ENCODE assay signal across 9 mouse cellular contexts in the genomic region with DNA sequence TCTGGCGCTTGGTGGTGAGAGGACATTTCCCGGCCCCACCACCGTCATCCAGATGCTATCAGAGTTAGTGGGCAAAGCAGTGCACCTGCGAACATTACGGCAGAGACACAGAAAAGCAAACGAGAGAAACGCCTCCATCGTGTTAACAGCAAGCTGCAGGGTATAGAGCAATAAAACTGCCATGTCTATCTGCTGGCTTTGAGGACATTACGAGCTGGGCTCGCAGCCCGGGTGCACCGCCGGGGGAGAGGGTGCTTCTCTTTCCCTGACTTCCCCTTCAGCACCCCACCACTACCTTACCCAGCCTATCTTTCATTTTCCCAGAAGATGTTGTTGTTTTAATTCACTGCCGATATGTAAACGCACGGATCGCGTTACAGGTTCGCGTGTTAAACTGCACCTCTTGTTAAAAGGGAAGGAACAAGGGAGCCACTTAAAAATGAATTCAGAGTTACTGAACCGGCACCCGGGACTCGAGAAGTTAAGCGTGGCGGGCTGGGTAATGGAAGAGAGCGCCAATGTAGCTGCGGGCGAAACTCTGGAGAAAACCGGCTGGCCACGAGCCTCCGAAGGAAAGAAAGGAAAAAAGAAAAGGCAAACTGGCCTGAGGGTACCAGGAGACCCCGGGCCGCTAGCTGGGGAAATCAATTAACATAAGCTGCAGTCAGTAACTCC. TPM values are rescaled to one million over a fixed set of nuclear protein-coding genes. Genes with fewer than 3 reads are reported as not detected.
DNase-seq lines count a peak whose midpoint lies in the region; ATAC-seq and TF ChIP-seq lines count a peak whose summit lies in the region.
"Had no signal": no experiment of that assay in that cellular context is flagged by ENCODE, and none has a peak within 500 bp of the region (broad histone marks: within the 10 kb centered on the region; RNA-seq: fewer than 3 reads in every experiment).

No protein-coding gene starts in this region.

- peaks cover 91% of the 10 kb centered on the region for H3K27me3 ChIP-seq in hindbrain, embryonic 11.5 days (ENCODE audit: control insufficient read depth, insufficient read depth, low read length)
- peaks cover 84% of the 10 kb centered on the region for H3K27me3 ChIP-seq in hindbrain, postnatal 0 days (ENCODE audit: insufficient read depth, low read length)
- H3K27me3 ChIP-seq in forebrain, embryonic 12.5 days, result peaks cover 90% of the 10 kb centered on the region
- H3K27me3 ChIP-seq in limb, embryonic 15.5 days, result peaks cover 92% of the 10 kb centered on the region

- H3K36me3 ChIP-seq in hindbrain, embryonic 11.5 days (ENCODE audit: control insufficient read depth, insufficient read depth, low read length), result no peaks in the 10 kb centered on the region
- H3K36me3 ChIP-seq in hindbrain, postnatal 0 days (ENCODE audit: insufficient read depth, low read length), result no peaks in the 10 kb centered on the region
- H3K36me3 ChIP-seq in forebrain, embryonic 12.5 days (replicated peaks), result no peaks in the 10 kb centered on the region
- H3K36me3 ChIP-seq in limb, embryonic 15.5 days, result no peaks in the 10 kb centered on the region

- intact Hi-C loops in gastrocnemius, postnatal 14 days (cut with DNase I; ENCODE audit: low total_unique reads), result no loop called here

- H3K4me2 ChIP-seq in hindbrain, embryonic 11.5 days (replicated peaks; ENCODE audit: low read depth, low read length), result peak overlapping the region; percentile 21; the same call in 1 of the 2 replicates
- H3K4me2 ChIP-seq in hindbrain, postnatal 0 days (ENCODE audit: low read depth, low read length), result no peak overlapping the region
- peak overlapping the region; percentile 41 for H3K4me2 ChIP-seq in forebrain, embryonic 12.5 days
- peak overlapping the region; percentile 32 for H3K4me2 ChIP-seq in limb, embryonic 15.5 days

- H3K9me3 ChIP-seq in hindbrain, embryonic 11.5 days (ENCODE audit: control insufficient read depth, low read length), result no peaks in the 10 kb centered on the region
- H3K9me3 ChIP-seq in hindbrain, postnatal 0 days (ENCODE audit: low read length), result no peaks in the 10 kb centered on the region
- no peaks in the 10 kb centered on the region for H3K9me3 ChIP-seq in forebrain, embryonic 12.5 days
- no peaks in the 10 kb centered on the region for H3K9me3 ChIP-seq in limb, embryonic 15.5 days

- ATAC-seq in hindbrain, embryonic 11.5 days (ENCODE audit: low FRiP score), result no peak
- ATAC-seq in hindbrain, postnatal 0 days, result no peak
- ATAC-seq in forebrain, embryonic 12.5 days (ENCODE audit: low FRiP score), result no peak
- ATAC-seq in limb, embryonic 15.5 days (ENCODE audit: insufficient number of reproducible peaks, low FRiP score, low TSS enrichment, low read depth), result no peak

- TF ChIP-seq POLR2A in bone marrow macrophage, adult 2 months (IDR thresholded peaks at IDR 0.05; ENCODE audit: borderline replicate concordance, low read depth, low read length), result no peak

- H3K27ac ChIP-seq in hindbrain, embryonic 11.5 days (ENCODE audit: low read depth, low read length), result no peak overlapping the region
- no peak overlapping the region for H3K27ac ChIP-seq in hindbrain, postnatal 0 days
- H3K27ac ChIP-seq in bone marrow macrophage, adult 2 months (ENCODE audit: insufficient read depth, low read depth, low read length), result no peak overlapping the region
- peak overlapping the region; percentile 94 for H3K27ac ChIP-seq in forebrain, embryonic 12.5 days
- no peak overlapping the region for H3K27ac ChIP-seq in limb, embryonic 15.5 days

- H3K4me1 ChIP-seq in hindbrain, embryonic 11.5 days (replicated peaks; ENCODE audit: control insufficient read depth, insufficient read depth, low read length), result peaks cover 4% of the 10 kb centered on the region; the same call in 1 of the 2 replicates
- no peaks in the 10 kb centered on the region for H3K4me1 ChIP-seq in hindbrain, postnatal 0 days (ENCODE audit: insufficient read depth, low read length)
- H3K4me1 ChIP-seq in bone marrow macrophage, adult 2 months (ENCODE audit: control insufficient read depth, insufficient read depth, low read length), result peaks cover 2% of the 10 kb centered on the region; the same call in 1 of the 2 replicates
- peaks cover 26% of the 10 kb centered on the region for H3K4me1 ChIP-seq in forebrain, embryonic 12.5 days
- peaks cover 49% of the 10 kb centered on the region for H3K4me1 ChIP-seq in limb, embryonic 15.5 days

- under 1% methylated on average over 33 of the region's 33 CpGs for WGBS in hindbrain, embryonic 11.5 days
- WGBS in hindbrain, postnatal 0 days, result under 1% methylated on average over 33 of the region's 33 CpGs
- WGBS in forebrain, embryonic 12.5 days, result under 1% methylated on average over 33 of the region's 33 CpGs
- 1% methylated on average over 33 of the region's 33 CpGs for WGBS in limb, embryonic 15.5 days

- no peak overlapping the region for H3K9ac ChIP-seq in hindbrain, embryonic 11.5 days (ENCODE audit: low read depth, low read length)
- no peak overlapping the region for H3K9ac ChIP-seq in hindbrain, postnatal 0 days (replicated peaks; ENCODE audit: low read length)
- H3K9ac ChIP-seq in forebrain, embryonic 12.5 days, result peak overlapping the region; percentile 61
- H3K9ac ChIP-seq in limb, embryonic 15.5 days, result no peak overlapping the region

- peak; percentile 69 for DNase-seq in hindbrain, embryonic 11.5 days (ENCODE audit: low spot score)
- DNase-seq in hindbrain, postnatal 0 days (ENCODE audit: low spot score), result no peak
- no peak for DNase-seq in MN1 (ENCODE audit: low spot score)
- DNase-seq in frontal cortex, postnatal 25 days (ENCODE audit: low spot score in 2 of 2), result no peak
- DNase-seq in gastrocnemius, postnatal 14 days, result no peak

- no peak overlapping the region for H3K4me3 ChIP-seq in hindbrain, embryonic 11.5 days (ENCODE audit: low read depth, low read length)
- no peak overlapping the region for H3K4me3 ChIP-seq in hindbrain, postnatal 0 days (ENCODE audit: low read length)
- peak overlapping the region; percentile 30 for H3K4me3 ChIP-seq in bone marrow macrophage, adult 2 months (ENCODE audit: insufficient read depth, low read length)
- peak overlapping the region; percentile 43 for H3K4me3 ChIP-seq in forebrain, embryonic 12.5 days (replicated peaks)
- peak overlapping the region; percentile 12 for H3K4me3 ChIP-seq in limb, embryonic 15.5 days

- TF ChIP-seq CTCF in hindbrain, postnatal 0 days (IDR thresholded peaks at IDR 0.05; ENCODE audit: low read depth), result no peak
- no peak for TF ChIP-seq CTCF in bone marrow macrophage, adult 2 months (IDR thresholded peaks at IDR 0.05; ENCODE audit: low read depth, low read length)

RNA-seq across cellular contexts. Expression of a gene that starts 2.6 kb away (rescaled TPM):
- 0.29 and 0.65 TPM in 2 replicates for polyA plus RNA-seq in hindbrain, embryonic 11.5 days (2014; fragmentation: Nextera tagmentation; extraction: Ambion mirVana)
- total RNA-seq in hindbrain, postnatal 0 days (2014; rRNA removed), result not detected in 2 replicates
- not detected in 2 replicates for polyA plus RNA-seq in hindbrain, postnatal 0 days (2015; fragmentation: Nextera tagmentation; extraction: Ambion mirVana)
- 1.2 TPM in 1 of 2 replicates, not detected in the other for polyA plus RNA-seq in bone marrow macrophage, adult 2 months (2012; ENCODE audit: insufficient read depth, insufficient read length, missing spikeins)
- 10.1 and 15.7 TPM in 2 replicates for polyA plus RNA-seq in forebrain, embryonic 12.5 days (2016; fragmentation: Nextera tagmentation; extraction: Ambion mirVana)
- polyA plus RNA-seq in limb, embryonic 15.5 days (2015; fragmentation: Nextera tagmentation; extraction: Ambion mirVana), result 1.5 and 1.7 TPM in 2 replicates
- not detected for total RNA-seq in gastrocnemius, postnatal 14 days (2021)
- total RNA-seq: ES-E14 had no signal

RNA-seq across cellular contexts. Expression of a gene that starts 21.3 kb away (rescaled TPM):
- polyA plus RNA-seq in hindbrain, embryonic 11.5 days (2014; fragmentation: Nextera tagmentation; extraction: Ambion mirVana), result 2.3 and 6.2 TPM in 2 replicates
- not detected in 2 replicates for total RNA-seq in hindbrain, postnatal 0 days (2014; rRNA removed)
- 0.16 TPM in 1 of 2 replicates, not detected in the other for polyA plus RNA-seq in hindbrain, postnatal 0 days (2015; fragmentation: Nextera tagmentation; extraction: Ambion mirVana)
- polyA plus RNA-seq in bone marrow macrophage, adult 2 months (2012; ENCODE audit: insufficient read depth, insufficient read length, missing spikeins), result 0.42 TPM in 1 of 2 replicates, not detected in the other
- 68.0 and 102 TPM in 2 replicates for polyA plus RNA-seq in forebrain, embryonic 12.5 days (2016; fragmentation: Nextera tagmentation; extraction: Ambion mirVana)
- polyA plus RNA-seq in limb, embryonic 15.5 days (2015; fragmentation: Nextera tagmentation; extraction: Ambion mirVana), result 47.5 and 53.8 TPM in 2 replicates
- not detected for total RNA-seq in gastrocnemius, postnatal 14 days (2021)
- total RNA-seq: ES-E14 had no signal

Comparison
In these comparisons a context has a peak if more than half of its experiments do, and no peak if none do; other contexts are left out.
1. H3K4me3 ChIP-seq: peak in bone marrow macrophage, adult 2 months (single experiment), forebrain, embryonic 12.5 days (single experiment) and limb, embryonic 15.5 days (single experiment); none in hindbrain, embryonic 11.5 days (single experiment) and hindbrain, postnatal 0 days (single experiment).